Mouse (Mus musculus) kidney, adult 2 months (tissue): ENCODE results near the gene Psmd4. TPM values are rescaled to one million over a fixed set of nuclear protein-coding genes. Genes with fewer than 3 reads are reported as not detected.

Source experiments
- DNase-seq: peaks from one replicate; pipeline ENCODE4 v3.0.0; 2021
- H3K27ac ChIP-seq: fragments of 200-500 bp; 2 replicates; pipeline ENCODE4 v1.5.1; 2012; ENCODE audit warnings: low read depth, low read length, control low read depth, inconsistent platforms; ENCODE audit not compliant: insufficient read depth
- H3K27me3 ChIP-seq: fragments of 200-500 bp; replicated peaks from 2 replicates; pipeline ENCODE4 v1.6.1; 2012; ENCODE audit warnings: mild to moderate bottlenecking, moderate library complexity, low read length, inconsistent platforms; ENCODE audit not compliant: control insufficient read depth, insufficient read depth
- H3K36me3 ChIP-seq: fragments of 200-500 bp; 2 replicates; pipeline ENCODE4 v1.6.1; 2012; ENCODE audit warnings: mild to moderate bottlenecking, moderate library complexity, low read length, inconsistent platforms; ENCODE audit not compliant: control insufficient read depth, insufficient read depth
- H3K4me1 ChIP-seq: fragments of 200-500 bp; 2 replicates; pipeline ENCODE4 v1.6.1; 2011; ENCODE audit warnings: low read length; ENCODE audit not compliant: control insufficient read depth, insufficient read depth
- H3K4me3 ChIP-seq: fragments of 200-500 bp; 2 replicates; pipeline ENCODE4 v1.5.1; 2011; ENCODE audit warnings: mild to moderate bottlenecking, low read depth, low read length, control low read depth; ENCODE audit not compliant: insufficient read depth
- CTCF ChIP-seq: fragments of 200-500 bp; conservative IDR thresholded peaks from 2 replicates; pipeline ENCODE4 v1.5.1; 2011; ENCODE audit warnings: low read depth, mild to moderate bottlenecking, control low read depth, low read length, moderate library complexity, mixed read lengths; ENCODE audit not compliant: insufficient read depth, insufficient read length
- POLR2A ChIP-seq: fragments of 200-500 bp; IDR thresholded peaks from one replicate; pipeline ENCODE4 v1.6.1; 2011; ENCODE audit warnings: low read depth, low read length, control low read depth
- WGBS: fragments of 180-500 bp; shearing (Covaris S2); methylation state at CpG from one replicate; pipeline ENCODE4 v1.1.7; 2018; 5-methylcytosine and 5-hydroxymethylcytosine counted together
- polyA plus RNA-seq: library from polyadenylated mRNA; depleted of rRNA; stranded (reverse); fragments of >200 nt; gene quantifications from 2 replicates; pipeline ENCODE4 v1.2.3, GENCODE M21; 2012; rRNA removed

Gene Psmd4
- polyA plus RNA-seq, 1 experiment = 136 TPM

- peaks cover 6% of the 10 kb centered on the region; the same call in 1 of the 2 replicates for H3K4me1 ChIP-seq
- H3K27me3 ChIP-seq = no peaks in the 10 kb centered on the region
- H3K36me3 ChIP-seq = no peaks in the 10 kb centered on the region; the same call in 1 of the 2 replicates
- no peak overlapping the region for H3K27ac ChIP-seq
- TF ChIP-seq POLR2A (no peak), CTCF (no peak)
- no peak for DNase-seq
- no peak overlapping the region for H3K4me3 ChIP-seq
- 90% methylated on average over 11 of the region's 11 CpGs for WGBS
These were observed 58.1 kb downstream of the Psmd4 start for GRCm38 (mm10) chr3:94984312-94984711.

Other genes starting within 250 kb of the Psmd4 start
- 19.7 and 21.0 TPM in 2 replicates for gene Pogz, start 205.0 kb downstream of the Psmd4 start, polyA plus RNA-seq
- gene Psmb4, start 155.7 kb downstream of the Psmd4 start, polyA plus RNA-seq = 235 and 307 TPM in 2 replicates
- gene Selenbp1, start 109.6 kb downstream of the Psmd4 start, polyA plus RNA-seq = 785 and 803 TPM in 2 replicates
- gene Rfx5, start 88.5 kb downstream of the Psmd4 start, polyA plus RNA-seq = 10.3 and 12.8 TPM in 2 replicates
- gene Pi4kb, start 67.9 kb downstream of the Psmd4 start, polyA plus RNA-seq = 35.9 and 41.7 TPM in 2 replicates
- gene Zfp687, start 27.2 kb downstream of the Psmd4 start, polyA plus RNA-seq = 16.3 and 18.5 TPM in 2 replicates
- 13.5 and 15.3 TPM in 2 replicates for gene Pip5k1a, start 64.3 kb upstream of the Psmd4 start, polyA plus RNA-seq
- gene Vps72, start 68.4 kb upstream of the Psmd4 start, polyA plus RNA-seq = 45.6 and 47.1 TPM in 2 replicates
- 0.19 and 3.1 TPM in 2 replicates for gene Tmod4, start 81.9 kb upstream of the Psmd4 start, polyA plus RNA-seq
- gene Scnm1, start 91.4 kb upstream of the Psmd4 start, polyA plus RNA-seq = 46.7 and 50.8 TPM in 2 replicates
- 10.2 and 11.3 TPM in 2 replicates for gene Lysmd1, start 91.5 kb upstream of the Psmd4 start, polyA plus RNA-seq
- 4.1 and 6.8 TPM in 2 replicates for gene Tnfaip8l2, start 99.7 kb upstream of the Psmd4 start, polyA plus RNA-seq
- 8.0 and 8.5 TPM in 2 replicates for gene Sema6c, start 117.8 kb upstream of the Psmd4 start, polyA plus RNA-seq
- 9.8 and 10.6 TPM in 2 replicates for gene Gabpb2, start 175.3 kb upstream of the Psmd4 start, polyA plus RNA-seq
- gene Cdc42se1, start 186.1 kb upstream of the Psmd4 start, polyA plus RNA-seq = 77.5 and 83.7 TPM in 2 replicates
- gene Mllt11, start 189.6 kb upstream of the Psmd4 start, polyA plus RNA-seq = 30.6 and 31.4 TPM in 2 replicates
- gene Gm128, start 199.0 kb upstream of the Psmd4 start, polyA plus RNA-seq = 5.9 TPM in 2 replicates
- gene Bnipl, start 208.6 kb upstream of the Psmd4 start, polyA plus RNA-seq = 0.09 and 0.41 TPM in 2 replicates
- 120 and 155 TPM in 2 replicates for gene Mindy1, start 238.7 kb upstream of the Psmd4 start, polyA plus RNA-seq
- 25.6 and 27.0 TPM in 2 replicates for gene Prune1, start 239.5 kb upstream of the Psmd4 start, polyA plus RNA-seq